Mouse (Mus musculus) stomach, embryonic 14.5 days (tissue): ENCODE data around the gene H2afy. TPM values are rescaled to one million over a fixed set of nuclear protein-coding genes. Genes with fewer than 3 reads are reported as not detected.
A peak's percentile ranks its signal among the peaks of the same experiment; 100 is the strongest.

Experiments
- ATAC-seq: fragments of 200-750 bp; cut with Nextera tagmentation; 2 replicates; pipeline ENCODE4 v1.8.0; 2017; ENCODE audit warnings: low read depth, moderate TSS enrichment; ENCODE audit not compliant: insufficient number of reproducible peaks, insufficient read depth, low FRiP score
- H3K27ac ChIP-seq: fragments of 300-500 bp; sonication (generic); 2 replicates; pipeline ENCODE4 v1.5.1; 2014; ENCODE audit warnings: mild to moderate bottlenecking, low read length, moderate library complexity, mixed read lengths
- H3K27me3 ChIP-seq: fragments of 300-500 bp; sonication (generic); 2 replicates; pipeline ENCODE4 v1.6.1; 2014; ENCODE audit warnings: low read length, control low read depth, mixed read lengths; ENCODE audit not compliant: control insufficient read depth, insufficient read depth
- H3K36me3 ChIP-seq: fragments of 300-500 bp; sonication (generic); 2 replicates; pipeline ENCODE4 v1.6.1; 2014; ENCODE audit warnings: mild to moderate bottlenecking, control low read depth, low read length, moderate library complexity, mixed read lengths; ENCODE audit not compliant: control insufficient read depth, insufficient read depth
- H3K4me1 ChIP-seq: fragments of 300-500 bp; sonication (generic); 2 replicates; pipeline ENCODE4 v1.6.1; 2014; ENCODE audit warnings: low read length, control low read depth, mixed read lengths; ENCODE audit not compliant: control insufficient read depth, insufficient read depth
- H3K4me2 ChIP-seq: fragments of 300-500 bp; sonication (generic); replicated peaks from 2 replicates; pipeline ENCODE4 v1.6.1; 2014; ENCODE audit warnings: low read depth, low read length, control low read depth
- H3K4me3 ChIP-seq: fragments of 300-500 bp; sonication (generic); 2 replicates; pipeline ENCODE4 v1.5.1; 2014; ENCODE audit warnings: low read depth, low read length, control low read depth
- H3K9ac ChIP-seq: fragments of 300-500 bp; sonication (generic); replicated peaks from 2 replicates; pipeline ENCODE4 v1.6.1; 2014; ENCODE audit warnings: low read depth, mild to moderate bottlenecking, control low read depth, low read length, moderate library complexity, mixed read lengths
- H3K9me3 ChIP-seq: fragments of 300-500 bp; sonication (generic); 2 replicates; pipeline ENCODE4 v1.6.1; 2016; ENCODE audit warnings: low read depth, low read length, control low read depth; ENCODE audit not compliant: control insufficient read depth
- WGBS: fragments of 180-500 bp; shearing (Covaris S2); extraction: QIAGEN DNeasy Blood & Tissue Kit; methylation state at CpG from one replicate; pipeline ENCODE4 v1.1.7; 2014; 5-methylcytosine and 5-hydroxymethylcytosine counted together
- polyA plus RNA-seq: library from polyadenylated mRNA; unstranded; fragments of >200 nt; fragmentation: Nextera tagmentation; extraction: Ambion mirVana; gene quantifications from 2 replicates; pipeline ENCODE4 v1.2.1, GENCODE M21; 2014

The H2afy gene
- polyA plus RNA-seq, 1 experiment from 2014 or later: 375 TPM

DNA sequence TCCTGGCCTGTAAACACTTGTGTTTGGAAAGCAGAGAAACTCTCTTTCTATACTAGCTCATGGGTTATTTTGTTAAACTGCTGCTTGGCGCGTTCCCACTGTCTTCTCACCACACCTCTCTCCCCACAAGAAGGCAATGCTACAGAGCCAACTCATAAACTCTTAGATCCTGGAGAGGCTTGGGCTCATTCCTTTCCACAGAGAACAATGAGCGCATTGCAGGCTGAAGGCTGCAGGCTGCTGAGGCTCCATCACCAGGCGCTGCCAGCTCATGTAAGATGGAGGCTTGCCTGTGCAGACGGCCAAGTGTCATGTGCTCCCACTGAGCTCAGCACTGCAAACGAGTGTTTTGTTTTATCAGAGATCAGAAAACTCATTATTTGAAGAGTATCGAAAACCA, 19.5 kb upstream of the H2afy start:
- Histone ChIP-seq H3K9me3 (no peaks in the 10 kb centered on the region), H3K9ac (no peak overlapping the region), H3K27ac (no peak overlapping the region), H3K36me3 (no peaks in the 10 kb centered on the region), H3K4me1 (peaks cover 23% of the 10 kb centered on the region), H3K4me3 (no peak overlapping the region), H3K4me2 (no peak overlapping the region), H3K27me3 (no peaks in the 10 kb centered on the region)
- WGBS: 66% methylated on average over 7 of the region's 7 CpGs
- ATAC-seq: no peak

- Histone ChIP-seq H3K27me3 (no peaks in the 10 kb centered on the region), H3K36me3 (no peaks in the 10 kb centered on the region), H3K27ac (peak overlapping the region; percentile 29; the same call in 1 of the 2 replicates), H3K9ac (no peak overlapping the region), H3K4me1 (peaks cover 22% of the 10 kb centered on the region), H3K9me3 (no peaks in the 10 kb centered on the region), H3K4me2 (no peak overlapping the region), H3K4me3 (no peak overlapping the region)
- 33% methylated on average over 5 of the region's 5 CpGs for WGBS
- no peak for ATAC-seq
Observed at GRCm38 (mm10) chr13:56155048-56155447, 18.9 kb upstream of the H2afy start.

- no peak overlapping the region for H3K9ac ChIP-seq
- H3K4me1 ChIP-seq: 0 out of 2 replicates have a peak, but pooled peaks cover 13% of the 10 kb centered on the region
- H3K27me3 ChIP-seq: no peaks in the 10 kb centered on the region
- H3K27ac ChIP-seq: no peak overlapping the region
- 45% methylated on average over 7 of the region's 7 CpGs for WGBS
- no peaks in the 10 kb centered on the region for H3K36me3 ChIP-seq
- no peak overlapping the region for H3K4me3 ChIP-seq
- no peaks in the 10 kb centered on the region for H3K9me3 ChIP-seq
- H3K4me2 ChIP-seq: no peak overlapping the region
- 0 out of 2 replicates have a peak, but pooled peaks have one; percentile 74 for ATAC-seq
Observed at GRCm38 (mm10) chr13:56152773-56153460, 16.8 kb upstream of the H2afy start.

GRCm38 (mm10) chr13:56151404-56152226, 15.5 kb upstream of the H2afy start:
- no peaks in the 10 kb centered on the region for H3K36me3 ChIP-seq
- no peaks in the 10 kb centered on the region for H3K9me3 ChIP-seq
- no peak overlapping the region for H3K27ac ChIP-seq
- 46% methylated on average over 22 of the region's 22 CpGs for WGBS
- no peaks in the 10 kb centered on the region for H3K27me3 ChIP-seq
- no peak overlapping the region for H3K4me2 ChIP-seq
- H3K4me1 ChIP-seq: 0 out of 2 replicates have a peak, but pooled peaks cover 13% of the 10 kb centered on the region
- H3K4me3 ChIP-seq: no peak overlapping the region
- H3K9ac ChIP-seq: no peak overlapping the region
- ATAC-seq: peak; percentile 31; the same call in 1 of the 2 replicates

DNA sequence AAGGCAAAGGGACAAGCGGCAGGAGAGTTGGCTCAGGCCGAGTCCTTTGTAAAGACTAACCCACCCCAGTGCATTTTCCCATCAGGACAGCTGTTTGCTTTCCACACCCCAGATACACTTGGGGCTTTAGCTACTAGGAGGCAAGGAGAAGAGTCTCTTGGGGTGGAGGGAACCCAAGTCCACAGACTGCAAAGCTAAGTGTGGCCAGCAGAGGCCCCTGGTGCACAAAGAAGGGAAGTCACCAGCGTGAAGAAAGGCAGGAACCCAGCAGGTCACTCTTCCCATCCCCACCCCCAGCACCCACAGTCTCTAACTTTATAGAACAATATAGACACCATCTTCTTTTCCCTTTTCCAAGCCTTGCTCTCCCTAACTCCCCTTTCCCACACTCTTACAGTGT, 9.4 kb upstream of the H2afy start:
- H3K27ac ChIP-seq: no peak overlapping the region
- H3K4me2 ChIP-seq: no peak overlapping the region
- no peaks in the 10 kb centered on the region for H3K36me3 ChIP-seq
- WGBS: 38% methylated on average over 3 of the region's 3 CpGs
- no peaks in the 10 kb centered on the region for H3K9me3 ChIP-seq
- peaks cover 13% of the 10 kb centered on the region for H3K4me1 ChIP-seq
- no peak overlapping the region for H3K4me3 ChIP-seq
- no peak for ATAC-seq
- no peak overlapping the region for H3K9ac ChIP-seq
- no peaks in the 10 kb centered on the region for H3K27me3 ChIP-seq

DNA sequence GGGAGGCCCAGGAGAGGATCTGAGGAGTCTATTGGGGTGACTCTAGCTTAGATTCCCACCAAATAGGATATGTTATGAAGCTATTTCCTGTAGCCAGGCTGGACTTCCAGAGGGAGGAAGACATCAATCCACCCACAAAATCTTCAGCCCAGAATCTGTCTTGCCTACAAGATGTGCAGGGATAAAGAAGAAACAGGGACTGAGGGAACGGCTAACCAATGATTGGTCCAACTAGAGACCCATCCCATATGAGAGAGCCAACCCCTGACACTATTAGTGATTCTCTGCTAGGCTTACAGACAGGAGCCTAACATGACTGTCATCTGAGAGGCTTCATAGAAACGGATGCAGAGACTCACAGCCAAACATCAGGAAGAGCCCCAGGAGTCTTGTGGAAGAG, 7.9 kb upstream of the H2afy start:
- Histone ChIP-seq H3K27ac (0 out of 2 replicates have a peak overlapping the region, but pooled peaks have one; percentile 58), H3K9me3 (no peaks in the 10 kb centered on the region), H3K4me2 (no peak overlapping the region), H3K27me3 (no peaks in the 10 kb centered on the region), H3K36me3 (no peaks in the 10 kb centered on the region), H3K4me1 (peaks cover 13% of the 10 kb centered on the region), H3K4me3 (no peak overlapping the region), H3K9ac (no peak overlapping the region)
- WGBS: 45% methylated on average over 2 of the region's 2 CpGs
- ATAC-seq: peak; percentile 20; the same call in 1 of the 2 replicates

DNA sequence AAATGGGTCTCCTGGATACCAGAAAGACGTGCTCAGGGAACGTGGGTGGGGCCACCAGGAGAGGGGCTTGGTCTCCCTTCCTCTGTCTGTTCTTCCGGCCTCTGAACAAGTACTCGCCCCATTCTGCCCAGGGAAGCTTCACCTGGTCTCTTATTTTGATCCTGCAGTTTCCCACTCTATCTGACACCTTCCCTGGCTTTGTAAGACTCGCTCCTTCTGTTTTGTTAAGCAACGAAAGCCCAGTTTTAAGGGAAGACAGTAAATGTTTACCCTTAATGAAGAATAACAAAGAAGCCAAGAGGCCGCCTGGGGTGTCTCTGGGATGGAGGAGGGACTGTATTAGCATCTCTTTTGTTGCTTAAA, 7.0 kb upstream of the H2afy start:
- Histone ChIP-seq H3K9ac (no peak overlapping the region), H3K27me3 (no peaks in the 10 kb centered on the region), H3K4me1 (peaks cover 13% of the 10 kb centered on the region), H3K4me3 (no peak overlapping the region), H3K36me3 (no peaks in the 10 kb centered on the region), H3K4me2 (no peak overlapping the region), H3K9me3 (no peaks in the 10 kb centered on the region), H3K27ac (no peak overlapping the region)
- WGBS: 19% methylated on average over 7 of the region's 7 CpGs
- ATAC-seq: no peak

DNA sequence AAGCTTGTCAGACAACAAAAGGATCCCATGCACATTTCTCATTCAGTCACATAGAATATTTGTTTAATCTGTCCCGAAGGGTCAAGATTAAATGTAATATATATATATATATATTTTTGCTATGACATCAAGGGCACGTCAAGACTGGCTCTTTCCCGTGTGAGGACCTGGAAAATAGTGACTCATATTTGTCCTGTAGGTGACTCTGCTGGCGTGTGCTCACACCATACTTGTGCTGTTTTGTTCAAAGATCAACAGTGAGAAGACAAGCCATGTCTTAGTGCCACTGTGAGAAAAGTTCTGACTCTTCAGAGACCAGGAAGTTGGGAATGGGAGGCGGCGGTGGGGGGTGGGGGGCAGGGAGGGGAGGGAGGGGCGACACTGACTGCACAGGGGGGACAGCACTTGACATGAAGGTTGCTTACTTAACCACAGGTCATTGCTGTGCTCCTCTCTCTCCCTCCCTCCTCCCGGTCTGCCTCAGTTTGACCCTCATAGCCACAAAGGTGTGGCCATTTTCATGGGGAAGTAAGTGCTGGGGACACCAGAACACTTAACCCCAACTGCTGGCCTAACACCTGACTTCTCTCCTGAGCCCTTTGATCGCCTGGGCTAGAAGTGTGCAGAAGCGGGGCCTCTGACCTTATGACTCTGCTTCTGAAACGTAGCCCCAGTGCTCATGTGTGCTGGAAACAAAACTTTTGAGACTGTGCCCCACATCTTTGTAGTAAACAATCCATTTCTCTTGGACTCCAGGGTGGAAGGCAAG, 6.4 kb upstream of the H2afy start:
- no peak overlapping the region for H3K4me2 ChIP-seq
- H3K27ac ChIP-seq: no peak overlapping the region
- ATAC-seq: no peak
- H3K9me3 ChIP-seq: no peaks in the 10 kb centered on the region
- no peaks in the 10 kb centered on the region for H3K36me3 ChIP-seq
- no peak overlapping the region for H3K4me3 ChIP-seq
- 32% methylated on average over 10 of the region's 11 CpGs for WGBS
- H3K9ac ChIP-seq: no peak overlapping the region
- no peaks in the 10 kb centered on the region for H3K27me3 ChIP-seq
- H3K4me1 ChIP-seq: peaks cover 13% of the 10 kb centered on the region
